Mouse (Mus musculus): ENCODE measurements around the gene Gm37240. TPM values are rescaled to one million over a fixed set of nuclear protein-coding genes. Genes with fewer than 3 reads are reported as not detected.

Gene Gm37240
- polyA plus RNA-seq, 1 experiment from 2014 or later, result 7.2 TPM

DNA sequence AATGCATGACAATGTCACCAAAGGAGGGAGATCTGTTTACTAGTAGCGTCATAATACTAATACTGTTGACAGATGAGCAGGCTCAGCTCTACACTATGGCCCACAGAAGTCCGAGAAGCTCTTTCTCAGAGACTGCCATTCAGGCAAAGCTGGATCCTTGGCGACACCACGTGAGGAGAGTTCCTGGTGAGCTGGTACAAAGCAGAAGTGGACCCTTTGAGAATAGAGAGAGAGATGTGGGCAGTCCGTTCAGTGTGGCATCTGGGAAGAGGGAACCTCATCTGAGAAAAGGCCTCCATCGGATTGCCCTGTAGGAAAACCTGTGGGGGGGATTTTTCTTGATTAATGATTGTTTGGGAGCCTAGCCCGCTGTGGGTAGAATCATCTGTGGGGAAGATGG lies 770.3 kb downstream of the Gm37240 start:
- Histone ChIP-seq H3K9me3 (no peaks in the 10 kb centered on the region), H3K27me3 (replicated peaks) (no peaks in the 10 kb centered on the region), H3K9ac (no peak overlapping the region), H3K4me2 (no peak overlapping the region), H3K36me3 (no peaks in the 10 kb centered on the region), H3K4me3 (no peak overlapping the region), H3K27ac (replicated peaks) (no peak overlapping the region), H3K4me1 (peaks cover 19% of the 10 kb centered on the region)
- ATAC-seq (ENCODE audit: extremely low read depth, insufficient number of reproducible peaks, low FRiP score, low TSS enrichment), result no peak
- 85% methylated on average over 7 of the region's 7 CpGs for WGBS

DNA sequence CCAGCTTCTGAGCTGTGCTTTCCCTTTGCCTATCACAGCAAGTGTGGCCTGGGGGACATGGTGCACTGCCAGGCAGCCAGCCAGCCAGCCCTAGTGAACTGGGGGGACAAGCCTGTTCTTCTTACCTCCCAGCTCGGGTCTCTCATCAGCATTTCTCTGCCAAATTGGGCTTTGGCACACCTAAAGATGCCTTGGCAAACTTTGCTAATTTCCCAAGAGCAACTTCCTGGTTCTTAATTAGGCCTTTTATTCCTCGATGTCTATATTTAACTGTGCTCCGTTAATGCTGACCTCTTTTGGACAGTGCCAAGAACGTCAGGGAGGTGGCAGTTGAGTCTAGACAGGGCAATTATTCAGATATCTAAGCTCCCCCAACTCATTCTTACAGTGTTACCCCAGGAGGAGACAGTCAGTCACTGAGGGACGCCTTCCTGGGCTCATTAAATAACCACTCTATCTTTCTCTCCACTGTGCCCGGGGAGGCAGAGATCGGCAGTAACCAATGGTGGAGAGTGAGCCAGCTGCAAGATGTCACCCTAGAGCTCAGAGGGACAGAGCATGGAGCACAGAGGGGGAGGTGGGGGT lies 771.3 kb downstream of the Gm37240 start:
- H3K27me3 ChIP-seq (replicated peaks), result no peaks in the 10 kb centered on the region
- H3K27ac ChIP-seq (replicated peaks), result peak overlapping the region; percentile 57; the same call in 1 of the 2 replicates
- H3K36me3 ChIP-seq, result no peaks in the 10 kb centered on the region
- no peak overlapping the region for H3K4me3 ChIP-seq
- H3K4me2 ChIP-seq, result peak overlapping the region; percentile 33
- H3K4me1 ChIP-seq, result peaks cover 22% of the 10 kb centered on the region
- ATAC-seq (ENCODE audit: extremely low read depth, insufficient number of reproducible peaks, low FRiP score, low TSS enrichment), result peak; percentile 38; the same call in 1 of the 2 replicates
- no peak overlapping the region for H3K9ac ChIP-seq
- whole genome bisulfite sequencing, result 25% methylated on average over 7 of the region's 7 CpGs
- H3K9me3 ChIP-seq, result no peaks in the 10 kb centered on the region

DNA sequence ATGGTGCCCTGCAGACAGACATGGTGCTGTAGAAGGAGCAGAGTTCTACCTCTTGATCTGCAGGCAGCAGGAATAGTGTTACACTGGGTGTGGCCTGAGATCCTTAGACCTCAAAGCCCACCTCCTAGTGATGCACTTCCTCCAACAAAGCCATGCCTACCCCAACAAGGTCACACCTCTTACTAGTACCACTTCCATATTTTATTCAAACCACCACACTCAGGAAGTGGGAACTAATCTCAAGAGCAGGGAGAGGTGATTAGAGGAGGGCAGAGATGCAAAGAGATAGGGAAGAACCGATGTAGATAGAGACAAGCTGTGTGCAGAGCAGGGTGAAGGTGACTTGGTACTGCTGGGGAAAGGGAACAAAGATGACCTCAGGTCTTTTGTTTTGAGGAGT lies 773.8 kb downstream of the Gm37240 start:
- Histone ChIP-seq H3K27ac (replicated peaks) (no peak overlapping the region), H3K4me1 (peaks cover 30% of the 10 kb centered on the region), H3K36me3 (no peaks in the 10 kb centered on the region), H3K27me3 (replicated peaks) (no peaks in the 10 kb centered on the region), H3K9ac (no peak overlapping the region), H3K4me2 (no peak overlapping the region), H3K9me3 (no peaks in the 10 kb centered on the region), H3K4me3 (no peak overlapping the region)
- 55% methylated on average over 1 of the region's 1 CpGs for WGBS
- no peak for ATAC-seq (ENCODE audit: extremely low read depth, insufficient number of reproducible peaks, low FRiP score, low TSS enrichment)

DNA sequence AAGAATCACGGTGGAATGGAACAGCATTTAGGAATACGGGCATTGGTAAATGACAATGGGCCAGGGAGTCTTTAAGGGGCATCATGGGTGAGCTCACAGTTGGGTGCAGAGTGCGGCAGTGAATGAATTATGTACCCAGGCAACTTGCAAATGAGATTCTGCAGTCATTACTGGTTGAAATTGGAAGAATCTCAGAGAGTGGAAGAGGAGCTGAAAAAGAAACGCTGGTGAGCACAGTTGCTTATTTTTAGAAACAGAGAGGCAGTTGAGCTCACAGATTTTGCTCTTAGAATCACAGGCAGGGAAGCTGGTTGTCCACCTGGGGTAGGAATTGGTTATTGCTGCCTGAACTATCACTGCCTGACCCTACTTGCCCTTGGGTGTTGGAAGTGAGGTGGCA lies 776.6 kb downstream of the Gm37240 start:
- 51% methylated on average over 4 of the region's 4 CpGs for WGBS
- H3K4me1 ChIP-seq, result peaks cover 24% of the 10 kb centered on the region
- ATAC-seq (ENCODE audit: extremely low read depth, insufficient number of reproducible peaks, low FRiP score, low TSS enrichment), result no peak

DNA sequence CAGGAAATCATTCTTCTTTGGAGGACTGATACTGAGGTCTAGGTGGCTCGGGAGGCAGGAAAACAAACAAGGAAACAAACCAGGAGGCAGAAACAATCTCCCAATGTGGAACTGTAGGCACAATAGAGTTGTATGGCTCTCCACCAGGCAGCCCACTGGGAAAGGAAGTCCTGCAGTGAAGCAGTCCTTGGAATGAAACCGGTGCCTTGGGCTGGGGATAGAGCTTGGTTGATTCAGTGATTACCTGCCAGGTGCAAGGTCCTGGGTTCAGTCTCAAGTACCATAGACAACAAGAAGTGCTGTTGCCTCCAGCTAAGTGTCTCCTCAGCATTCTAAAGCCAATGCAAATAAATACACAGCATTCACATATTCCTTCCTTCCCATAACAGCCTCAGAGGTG lies 778.1 kb downstream of the Gm37240 start:
- H3K36me3 ChIP-seq, result no peaks in the 10 kb centered on the region
- H3K9me3 ChIP-seq, result no peaks in the 10 kb centered on the region
- H3K4me3 ChIP-seq, result no peak overlapping the region
- no peak overlapping the region for H3K9ac ChIP-seq
- H3K4me1 ChIP-seq, result peaks cover 19% of the 10 kb centered on the region
- 29% methylated on average over 2 of the region's 2 CpGs for WGBS
- H3K27ac ChIP-seq (replicated peaks), result no peak overlapping the region
- H3K27me3 ChIP-seq (replicated peaks), result no peaks in the 10 kb centered on the region
- no peak for ATAC-seq (ENCODE audit: extremely low read depth, insufficient number of reproducible peaks, low FRiP score, low TSS enrichment)
- no peak overlapping the region for H3K4me2 ChIP-seq

More for the DNA sequence above, 776.6 kb downstream of the Gm37240 start:
- H3K27ac ChIP-seq (replicated peaks), result no peak overlapping the region
- no peak overlapping the region for H3K4me2 ChIP-seq
- H3K9ac ChIP-seq, result no peak overlapping the region
- H3K36me3 ChIP-seq, result no peaks in the 10 kb centered on the region
- H3K27me3 ChIP-seq (replicated peaks), result no peaks in the 10 kb centered on the region
- H3K9me3 ChIP-seq, result no peaks in the 10 kb centered on the region
- H3K4me3 ChIP-seq, result no peak overlapping the region

DNA sequence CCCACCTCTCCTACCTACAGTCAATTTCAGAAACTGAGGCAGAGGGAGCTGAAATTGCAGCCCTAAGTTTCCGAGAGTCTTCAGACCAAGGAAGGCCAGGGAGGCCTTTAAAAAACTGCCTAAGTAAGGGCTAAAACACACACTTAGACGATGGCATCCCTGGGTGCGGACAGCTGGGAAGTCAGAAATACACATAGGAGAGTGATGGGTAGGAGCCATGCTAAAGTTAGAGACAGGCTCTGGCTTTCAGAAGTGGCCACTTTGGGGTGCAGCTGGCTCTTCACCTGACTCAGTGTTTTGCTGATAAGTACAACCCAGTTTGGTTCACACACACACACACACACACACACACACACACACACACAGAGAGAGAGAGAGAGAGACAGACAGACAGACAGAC lies 778.9 kb downstream of the Gm37240 start:
- no peak overlapping the region for H3K27ac ChIP-seq (replicated peaks)
- WGBS, result 50% methylated on average over 3 of the region's 3 CpGs
- no peaks in the 10 kb centered on the region for H3K9me3 ChIP-seq
- H3K4me3 ChIP-seq, result no peak overlapping the region
- no peaks in the 10 kb centered on the region for H3K27me3 ChIP-seq (replicated peaks)
- peaks cover 19% of the 10 kb centered on the region for H3K4me1 ChIP-seq
- H3K36me3 ChIP-seq, result no peaks in the 10 kb centered on the region
- ATAC-seq (ENCODE audit: extremely low read depth, insufficient number of reproducible peaks, low FRiP score, low TSS enrichment), result no peak
- H3K4me2 ChIP-seq, result no peak overlapping the region
- H3K9ac ChIP-seq, result no peak overlapping the region

DNA sequence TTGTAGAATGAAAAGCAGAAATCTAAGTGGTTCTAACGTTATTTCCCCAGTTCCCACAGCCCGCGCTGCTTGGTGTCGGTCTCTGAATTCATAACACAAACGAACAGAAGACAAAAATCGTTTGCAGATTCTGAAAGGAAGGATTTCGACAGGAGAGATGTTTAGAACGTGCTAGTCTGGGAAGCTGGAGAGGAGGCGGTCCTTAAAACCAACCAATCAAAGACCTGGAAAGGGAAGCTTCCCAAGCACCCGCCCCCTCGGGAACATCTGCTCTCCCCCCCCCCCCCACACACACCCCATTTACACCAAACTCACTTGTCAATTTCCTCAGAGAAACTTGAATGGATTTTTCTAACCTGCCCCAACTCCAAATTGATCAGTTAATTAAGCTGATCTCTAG lies 780.4 kb downstream of the Gm37240 start:
- ATAC-seq (ENCODE audit: extremely low read depth, insufficient number of reproducible peaks, low FRiP score, low TSS enrichment), result no peak
- WGBS, result 51% methylated on average over 11 of the region's 11 CpGs

DNA sequence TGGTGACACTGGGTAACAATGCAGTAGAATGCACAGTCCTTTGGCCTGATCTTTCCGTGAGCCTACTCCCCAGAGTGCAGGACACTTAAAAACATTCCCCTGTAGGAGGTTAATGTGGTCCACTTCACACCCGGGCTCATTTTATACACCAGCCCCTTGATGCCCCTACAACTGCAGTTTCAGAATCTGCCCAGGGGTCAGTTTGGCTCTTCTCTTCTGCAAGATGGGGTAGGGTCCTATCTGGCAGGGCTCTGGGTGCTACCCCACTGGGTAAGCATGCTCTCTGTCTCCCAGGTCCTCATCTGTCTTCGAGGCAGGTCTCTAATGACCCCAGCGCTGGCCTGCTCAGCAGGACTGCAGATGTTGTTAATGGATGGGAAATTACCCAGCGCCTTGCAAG lies 783.0 kb downstream of the Gm37240 start:
- WGBS, result 32% methylated on average over 5 of the region's 5 CpGs
- no peak overlapping the region for H3K9ac ChIP-seq
- no peaks in the 10 kb centered on the region for H3K27me3 ChIP-seq (replicated peaks)
- H3K36me3 ChIP-seq, result no peaks in the 10 kb centered on the region
- H3K4me2 ChIP-seq, result no peak overlapping the region
- H3K4me3 ChIP-seq, result no peak overlapping the region
- H3K4me1 ChIP-seq, result peaks cover 4% of the 10 kb centered on the region
- no peaks in the 10 kb centered on the region for H3K9me3 ChIP-seq
- no peak for ATAC-seq (ENCODE audit: extremely low read depth, insufficient number of reproducible peaks, low FRiP score, low TSS enrichment)
- no peak overlapping the region for H3K27ac ChIP-seq (replicated peaks)

More for the DNA sequence above, 780.4 kb downstream of the Gm37240 start:
- peaks cover 14% of the 10 kb centered on the region for H3K4me1 ChIP-seq
- no peaks in the 10 kb centered on the region for H3K27me3 ChIP-seq (replicated peaks)
- no peaks in the 10 kb centered on the region for H3K9me3 ChIP-seq
- no peak overlapping the region for H3K27ac ChIP-seq (replicated peaks)
- H3K4me3 ChIP-seq, result no peak overlapping the region
- no peaks in the 10 kb centered on the region for H3K36me3 ChIP-seq
- no peak overlapping the region for H3K4me2 ChIP-seq
- no peak overlapping the region for H3K9ac ChIP-seq

DNA sequence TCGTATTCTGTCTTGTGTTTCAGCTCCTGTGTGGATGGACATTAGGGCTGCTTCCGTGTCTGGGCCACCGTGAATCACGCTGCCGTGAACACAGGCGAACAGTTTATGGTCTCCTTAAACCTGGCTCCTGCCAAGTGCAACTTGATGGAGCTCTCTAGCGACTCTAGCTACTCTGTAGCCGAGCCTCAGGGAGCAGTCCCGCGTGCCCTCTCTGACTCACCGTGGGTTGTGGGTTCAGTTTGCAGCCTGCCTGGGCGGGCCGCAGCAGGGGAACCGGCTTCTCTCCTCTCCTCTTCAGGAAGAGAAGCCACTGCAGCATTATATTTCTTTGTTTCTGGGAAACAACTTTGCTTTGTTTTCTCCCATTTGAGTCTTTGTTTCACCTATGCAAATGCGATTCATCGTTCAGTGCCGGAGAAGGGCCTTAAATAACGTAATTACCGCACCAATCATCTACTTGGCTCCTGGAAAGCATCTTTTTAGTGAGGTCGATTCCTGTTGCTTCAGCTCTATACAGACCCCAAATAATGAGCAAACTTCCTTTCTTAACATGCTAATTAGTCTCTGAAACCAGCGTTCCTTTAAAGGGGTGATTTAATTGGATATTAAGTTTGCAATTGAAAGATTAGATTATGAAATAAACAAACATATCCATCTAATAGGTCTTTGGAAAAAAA lies 806.3 kb downstream of the Gm37240 start:
- Histone ChIP-seq H3K36me3 (no peaks in the 10 kb centered on the region), H3K4me3 (no peak overlapping the region), H3K4me1 (no peaks in the 10 kb centered on the region), H3K27me3 (replicated peaks) (no peaks in the 10 kb centered on the region), H3K27ac (replicated peaks) (no peak overlapping the region), H3K9ac (no peak overlapping the region), H3K4me2 (no peak overlapping the region), H3K9me3 (no peaks in the 10 kb centered on the region)
- ATAC-seq (ENCODE audit: extremely low read depth, insufficient number of reproducible peaks, low FRiP score, low TSS enrichment), result no peak
- WGBS, result 73% methylated on average over 21 of the region's 21 CpGs

DNA sequence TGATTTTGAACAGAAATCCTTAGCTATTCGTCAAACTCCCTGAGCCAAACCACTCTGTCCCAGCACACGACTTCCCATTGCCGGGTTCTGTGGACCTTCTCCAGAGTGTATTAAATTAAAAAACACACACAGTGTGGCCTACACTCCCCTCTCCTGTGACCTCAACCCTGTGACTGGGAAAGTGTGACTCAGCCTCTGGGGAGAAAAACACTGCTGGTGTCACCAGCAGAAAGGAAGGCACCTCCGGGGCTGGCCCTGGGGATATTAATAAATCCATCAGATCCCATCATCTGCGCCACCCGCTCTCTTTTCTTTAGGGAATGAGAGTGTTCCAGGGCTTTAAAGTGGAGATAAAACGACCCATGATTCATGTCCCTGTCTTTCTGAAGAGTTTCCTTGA lies 823.2 kb downstream of the Gm37240 start:
- WGBS, result 42% methylated on average over 7 of the region's 7 CpGs
- H3K4me2 ChIP-seq, result no peak overlapping the region

DNA sequence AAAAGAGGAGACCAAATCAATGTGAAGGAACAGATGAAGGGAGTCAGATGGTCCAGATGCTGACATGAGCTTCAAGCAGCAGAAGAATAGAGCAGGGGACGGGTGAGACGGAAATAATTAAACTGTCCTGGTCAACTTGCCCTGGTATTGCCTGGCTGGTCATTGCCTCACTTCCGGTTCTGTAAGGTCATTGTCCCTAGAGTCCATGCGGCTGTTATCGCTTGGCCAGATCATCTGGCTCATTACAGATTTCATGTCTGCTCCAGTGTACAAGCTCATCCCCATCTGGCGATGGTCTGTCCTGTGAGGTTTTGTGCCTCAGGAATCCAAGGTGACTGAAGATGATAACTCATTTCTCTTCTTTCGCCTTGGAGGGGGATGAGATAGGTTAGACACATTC lies 827.2 kb downstream of the Gm37240 start:
- ATAC-seq (ENCODE audit: extremely low read depth, insufficient number of reproducible peaks, low FRiP score, low TSS enrichment), result no peak
- no peak overlapping the region for H3K4me3 ChIP-seq
- 82% methylated on average over 7 of the region's 7 CpGs for WGBS

More for the DNA sequence above, 823.2 kb downstream of the Gm37240 start:
- no peak overlapping the region for H3K27ac ChIP-seq (replicated peaks)
- no peaks in the 10 kb centered on the region for H3K9me3 ChIP-seq
- H3K4me3 ChIP-seq, result no peak overlapping the region
- H3K4me1 ChIP-seq, result peaks cover 10% of the 10 kb centered on the region
- H3K9ac ChIP-seq, result no peak overlapping the region
- no peaks in the 10 kb centered on the region for H3K36me3 ChIP-seq
- no peak for ATAC-seq (ENCODE audit: extremely low read depth, insufficient number of reproducible peaks, low FRiP score, low TSS enrichment)
- no peaks in the 10 kb centered on the region for H3K27me3 ChIP-seq (replicated peaks)

DNA sequence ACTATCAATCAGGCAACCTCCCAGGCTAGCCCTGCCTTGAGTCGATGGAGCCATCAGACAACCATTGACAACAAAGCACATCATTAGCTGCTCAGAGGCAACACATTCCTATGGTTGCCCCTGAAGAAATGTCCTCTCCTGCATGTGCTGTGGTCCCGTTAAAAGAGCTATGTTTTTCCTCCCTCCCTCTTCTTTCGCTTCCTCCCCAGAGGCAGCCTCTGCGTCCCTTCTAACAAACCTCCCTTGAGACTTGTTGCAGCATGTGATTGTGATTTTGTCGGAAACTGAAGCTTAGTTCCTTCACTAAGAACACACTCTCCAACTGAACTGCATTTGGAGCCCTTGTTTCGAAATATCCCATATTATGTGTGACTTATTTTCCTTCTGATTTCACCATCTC lies 830.1 kb downstream of the Gm37240 start:
- 73% methylated on average over 6 of the region's 6 CpGs for WGBS
- Histone ChIP-seq H3K4me3 (no peak overlapping the region), H3K36me3 (no peaks in the 10 kb centered on the region), H3K4me2 (no peak overlapping the region), H3K9ac (no peak overlapping the region), H3K4me1 (no peaks in the 10 kb centered on the region; the same call in 1 of the 2 replicates), H3K9me3 (no peaks in the 10 kb centered on the region), H3K27me3 (replicated peaks) (no peaks in the 10 kb centered on the region), H3K27ac (replicated peaks) (no peak overlapping the region)
- ATAC-seq (ENCODE audit: extremely low read depth, insufficient number of reproducible peaks, low FRiP score, low TSS enrichment), result no peak

More for the DNA sequence above, 827.2 kb downstream of the Gm37240 start:
- Histone ChIP-seq H3K4me1 (peaks cover 10% of the 10 kb centered on the region), H3K4me2 (no peak overlapping the region), H3K27me3 (replicated peaks) (no peaks in the 10 kb centered on the region), H3K27ac (replicated peaks) (no peak overlapping the region), H3K36me3 (no peaks in the 10 kb centered on the region), H3K9me3 (no peaks in the 10 kb centered on the region), H3K9ac (no peak overlapping the region)
